Mouse (Mus musculus): ENCODE measurements around the gene Eng. TPM values are rescaled to one million over a fixed set of nuclear protein-coding genes. Genes with fewer than 3 reads are reported as not detected.

Gene Eng
- 17.8 and 24.0 TPM in 2 replicates for total RNA-seq (2017)

DNA sequence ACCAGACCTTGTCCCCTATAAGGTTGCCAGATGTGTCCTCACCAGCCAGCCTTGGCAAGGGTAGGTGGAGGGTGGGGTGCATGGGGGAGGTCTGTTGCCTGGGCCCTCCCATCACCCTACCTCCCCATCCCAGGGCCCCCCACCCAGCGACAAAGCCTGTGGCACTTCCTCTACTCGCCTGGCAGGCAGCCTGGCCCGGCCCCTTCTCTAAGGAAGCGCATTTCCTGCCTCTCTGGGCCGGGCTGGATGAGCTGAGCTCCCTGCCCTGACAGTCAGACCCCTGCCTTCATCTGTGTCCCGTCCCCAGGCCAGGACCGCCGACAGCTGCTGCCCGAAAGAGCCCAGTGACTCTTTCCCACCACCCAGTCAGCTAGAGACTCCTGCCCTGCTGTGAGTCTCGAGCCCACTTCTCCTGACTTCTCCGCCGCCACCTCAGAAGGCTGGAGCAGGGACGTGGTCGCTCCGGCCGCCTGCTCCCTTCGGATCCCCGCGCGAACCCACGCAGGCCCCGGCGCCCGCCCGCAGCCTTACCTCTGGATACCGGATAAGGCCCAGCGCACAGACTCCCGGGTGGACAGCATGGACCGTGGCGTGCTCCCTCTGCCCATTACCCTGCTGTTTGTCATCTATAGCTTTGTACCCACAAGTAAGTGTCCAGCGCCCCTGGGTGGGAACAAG lies at the start of gene Eng:
Eng (plus strand) TSS at position 217 of the 678 bp plus-strand sequence.
- peak; percentile 50 for ATAC-seq (replicated peaks; ENCODE audit: low read depth, poor library complexity, severe bottlenecking)

DNA sequence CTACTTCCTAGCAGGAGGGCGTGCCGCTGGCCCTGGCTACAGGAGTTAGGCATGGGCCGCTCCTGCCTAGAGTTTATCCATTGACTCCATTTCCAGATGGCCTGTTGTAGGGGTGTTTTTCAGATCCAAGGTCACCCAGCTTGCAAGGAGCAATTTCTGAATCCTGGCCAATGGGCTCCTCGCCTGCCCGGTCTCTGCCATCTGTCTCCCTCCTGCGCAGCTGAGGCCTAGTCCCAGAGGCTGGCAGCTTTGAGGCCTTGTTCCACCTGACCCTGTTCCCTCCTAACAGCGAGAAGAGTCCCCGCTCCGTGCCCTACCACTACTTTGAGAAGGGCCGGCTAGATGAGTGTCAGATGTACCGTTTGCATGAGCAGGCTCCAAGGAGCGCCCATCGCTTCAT lies 49.7 kb upstream of the Eng start:
- no peak for ATAC-seq (replicated peaks; ENCODE audit: low read depth, poor library complexity, severe bottlenecking)

DNA sequence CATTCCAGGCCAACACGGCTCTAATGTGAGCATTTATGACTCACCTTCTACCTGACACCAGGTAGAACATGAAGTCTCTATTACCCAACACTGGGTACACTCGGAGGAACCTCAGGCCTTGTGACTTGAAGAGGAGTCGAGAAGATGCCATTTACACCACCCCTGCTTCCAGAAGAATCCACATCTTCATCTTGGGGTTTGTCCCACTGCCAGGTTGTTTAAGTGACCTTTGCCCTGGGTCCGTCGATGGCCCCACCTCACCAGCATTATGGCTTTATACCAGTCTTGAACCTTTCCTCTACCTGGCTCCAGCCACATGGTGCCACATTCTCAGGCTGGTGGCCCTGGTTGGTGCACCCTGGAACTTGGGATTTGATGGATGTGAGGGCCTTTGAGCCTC lies 49.1 kb upstream of the Eng start:
- no peak for ATAC-seq (replicated peaks; ENCODE audit: low read depth, poor library complexity, severe bottlenecking)

DNA sequence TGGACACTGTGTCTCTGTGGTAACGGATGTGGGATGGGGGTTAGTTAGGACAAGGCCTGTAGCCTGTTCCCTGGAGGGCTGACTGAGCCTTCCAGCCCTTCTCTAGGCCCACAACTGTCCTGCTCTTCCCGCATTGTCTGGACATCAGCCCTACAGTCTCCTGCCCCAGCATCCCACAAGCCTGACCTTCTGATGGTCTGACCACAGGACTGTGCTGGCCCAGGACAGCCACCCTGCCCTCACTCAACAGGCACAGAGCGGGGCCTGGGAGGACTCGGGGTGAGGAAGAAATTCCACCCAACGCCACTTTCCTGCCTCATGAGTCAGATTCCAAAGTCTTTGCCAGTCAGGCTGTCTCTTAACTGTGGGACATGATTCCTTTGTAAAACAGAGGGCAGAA lies 48.7 kb upstream of the Eng start:
- ATAC-seq (replicated peaks; ENCODE audit: low read depth, poor library complexity, severe bottlenecking) = no peak

DNA sequence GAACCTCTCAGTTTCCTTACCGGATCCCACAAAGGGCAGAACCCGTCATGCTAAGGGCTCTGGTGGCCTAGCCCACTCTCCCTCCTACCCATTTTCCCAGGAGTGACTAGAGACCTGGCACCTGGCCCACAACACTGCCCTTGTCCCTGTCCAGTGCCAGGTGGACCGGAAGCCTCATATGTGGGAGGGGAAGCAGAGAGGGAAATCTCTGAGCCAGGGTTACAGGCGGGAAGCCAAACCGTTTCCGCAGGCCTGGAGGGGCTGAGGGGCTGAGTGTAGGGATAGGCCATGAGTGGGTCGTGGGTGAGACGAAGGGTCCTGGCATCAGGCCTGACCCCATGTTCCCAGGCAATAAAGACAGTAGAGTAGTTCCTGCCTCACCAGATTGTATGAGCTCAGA lies 47.9 kb upstream of the Eng start:
- ATAC-seq (replicated peaks; ENCODE audit: low read depth, poor library complexity, severe bottlenecking) = no peak

DNA sequence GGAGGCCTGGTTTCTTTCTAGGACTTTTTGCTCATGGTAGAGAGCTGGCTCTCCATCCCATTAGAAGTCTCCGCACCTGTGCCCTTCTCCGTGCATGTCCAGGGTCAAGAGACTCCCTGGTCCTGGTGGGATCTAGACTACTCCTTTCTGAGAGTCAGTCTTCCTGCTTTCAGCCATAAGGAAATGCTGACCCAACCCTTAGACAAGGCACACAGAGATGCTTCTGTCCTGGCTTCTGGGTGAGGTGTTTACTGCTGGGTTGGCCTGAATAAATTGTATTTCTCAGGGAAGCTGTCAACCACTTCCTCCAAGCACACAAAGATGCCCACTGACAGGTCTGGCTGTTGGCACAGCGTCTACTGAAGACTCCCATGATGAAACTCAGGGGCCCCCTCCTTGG lies 47.0 kb upstream of the Eng start, which contains the start of gene St6galnac6:
St6galnac6 (plus strand) TSS at position 301 of the 400 bp plus-strand sequence.
- no peak for ATAC-seq (replicated peaks; ENCODE audit: low read depth, poor library complexity, severe bottlenecking)

DNA sequence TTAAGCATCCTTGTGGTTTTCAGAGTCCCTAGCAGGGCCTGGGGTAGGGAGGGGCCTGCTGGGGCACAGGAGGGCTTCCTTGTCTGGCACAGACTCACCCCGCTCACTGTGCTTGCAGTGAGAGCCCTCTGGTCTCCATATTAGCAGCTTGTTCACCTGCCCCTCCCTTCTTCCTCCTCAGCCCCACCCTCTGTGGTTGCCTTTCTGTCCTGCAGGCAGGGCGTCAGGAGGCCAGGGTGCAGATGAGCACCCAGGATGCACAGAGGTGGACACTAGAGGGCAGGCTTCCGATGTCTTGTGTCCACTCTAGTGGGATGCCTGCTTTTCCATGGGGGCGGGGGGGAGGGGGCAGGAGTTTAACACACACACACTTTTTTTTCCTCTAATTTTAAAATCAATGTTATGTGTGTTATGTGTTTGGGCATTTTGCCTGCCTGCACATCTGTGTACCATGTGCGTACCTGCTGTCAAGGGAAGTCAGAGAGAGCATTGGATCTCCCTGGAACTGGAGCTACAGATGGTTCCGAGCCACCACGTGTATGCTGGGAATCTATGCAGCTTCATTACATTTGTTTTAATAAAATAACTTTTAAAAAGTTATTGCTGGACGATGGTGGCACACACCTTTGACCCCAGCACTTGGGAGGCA lies 44.9 kb upstream of the Eng start:
- peak; percentile 28; the same call in 1 of the 2 replicates for ATAC-seq (replicated peaks; ENCODE audit: low read depth, poor library complexity, severe bottlenecking)

DNA sequence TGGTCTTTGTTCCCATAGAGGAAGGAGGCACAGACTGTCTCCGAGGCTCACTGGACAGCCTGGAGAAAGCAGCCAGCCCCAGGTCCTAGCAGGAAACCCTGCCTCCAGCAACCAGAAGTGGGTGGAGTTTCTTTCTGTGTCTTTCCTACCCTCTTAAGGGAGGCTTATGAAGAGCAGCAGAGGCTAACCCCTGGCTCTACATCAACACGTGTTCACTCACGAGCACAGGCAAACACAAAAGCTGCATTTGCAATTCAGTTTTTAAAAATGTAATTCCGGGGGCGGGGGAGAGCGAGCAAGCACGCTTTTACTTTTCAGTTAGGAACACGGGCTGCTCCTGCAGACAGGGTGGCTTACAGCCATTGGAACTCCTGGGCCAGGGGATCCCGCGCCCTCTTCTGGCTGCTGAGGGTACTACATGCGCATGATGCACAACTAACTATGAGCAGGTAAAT lies 43.8 kb upstream of the Eng start:
- peak; percentile 67 for ATAC-seq (replicated peaks; ENCODE audit: low read depth, poor library complexity, severe bottlenecking)

DNA sequence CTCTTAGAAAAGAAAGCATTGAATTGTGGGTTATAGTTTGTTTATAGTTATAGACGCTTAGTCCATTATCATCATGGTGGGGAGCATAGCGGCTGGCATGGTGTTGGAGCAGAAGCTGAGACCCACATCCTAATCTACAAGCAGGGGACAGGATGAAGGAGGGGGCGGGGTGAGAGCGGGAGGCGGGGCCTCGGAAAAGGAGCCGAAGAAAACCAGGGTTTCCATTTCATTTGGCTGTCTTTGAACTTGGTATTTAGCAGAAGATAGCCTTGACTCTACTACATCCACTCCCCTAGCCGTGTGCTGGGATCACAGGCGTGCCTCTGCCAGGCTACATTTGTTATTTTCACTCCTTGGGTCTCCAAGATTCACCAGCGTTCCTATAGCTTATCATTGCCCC lies 41.8 kb upstream of the Eng start:
- ATAC-seq (replicated peaks; ENCODE audit: low read depth, poor library complexity, severe bottlenecking) = no peak

DNA sequence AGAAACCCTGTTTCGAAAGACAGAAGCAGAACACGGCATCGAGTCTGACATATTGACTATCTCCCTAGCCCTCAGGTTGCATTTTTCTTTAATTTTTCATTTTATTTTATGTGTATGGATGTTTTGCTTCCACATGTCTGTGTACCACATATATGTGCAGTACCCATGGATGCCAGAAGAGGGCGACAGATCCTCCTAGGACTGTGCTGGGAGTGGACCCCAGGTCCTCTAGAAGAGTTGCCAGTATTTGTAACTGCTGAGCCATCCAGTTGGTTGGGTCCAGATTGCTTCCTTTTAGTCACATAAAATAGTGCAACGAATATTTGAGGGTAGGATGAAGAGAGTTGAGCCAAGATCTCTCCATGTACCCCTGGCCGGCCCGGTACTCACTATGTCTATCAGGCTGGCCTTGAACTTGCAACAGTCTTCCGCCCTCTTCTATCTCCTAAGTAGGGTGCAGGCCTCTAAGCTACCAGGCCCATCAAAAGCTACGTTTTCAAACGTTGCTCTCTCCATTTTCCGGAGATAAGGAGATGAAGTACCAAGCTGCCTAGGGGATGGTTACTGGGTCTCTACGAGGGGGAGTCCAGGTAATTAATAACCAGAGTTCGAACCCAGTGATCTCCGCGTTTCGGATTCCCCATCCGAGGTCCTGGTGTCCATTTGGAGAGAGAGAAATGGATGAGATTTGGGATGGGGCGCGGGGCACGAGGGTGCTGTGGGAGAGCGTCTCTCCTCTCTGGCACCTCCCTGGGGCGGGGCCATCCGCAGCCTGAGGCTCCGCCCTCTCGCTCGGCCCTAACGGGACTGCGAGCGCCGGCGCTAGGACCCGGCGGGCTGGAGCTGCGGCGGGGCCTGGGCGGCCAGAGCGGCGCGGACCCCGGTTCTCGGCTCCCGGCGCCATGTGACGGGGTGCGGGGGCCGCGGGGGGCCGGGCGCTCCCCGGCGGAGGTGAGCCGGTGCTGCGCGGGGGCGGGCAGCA lies 39.9 kb upstream of the Eng start:
- peak; percentile 48 for ATAC-seq (replicated peaks; ENCODE audit: low read depth, poor library complexity, severe bottlenecking)

DNA sequence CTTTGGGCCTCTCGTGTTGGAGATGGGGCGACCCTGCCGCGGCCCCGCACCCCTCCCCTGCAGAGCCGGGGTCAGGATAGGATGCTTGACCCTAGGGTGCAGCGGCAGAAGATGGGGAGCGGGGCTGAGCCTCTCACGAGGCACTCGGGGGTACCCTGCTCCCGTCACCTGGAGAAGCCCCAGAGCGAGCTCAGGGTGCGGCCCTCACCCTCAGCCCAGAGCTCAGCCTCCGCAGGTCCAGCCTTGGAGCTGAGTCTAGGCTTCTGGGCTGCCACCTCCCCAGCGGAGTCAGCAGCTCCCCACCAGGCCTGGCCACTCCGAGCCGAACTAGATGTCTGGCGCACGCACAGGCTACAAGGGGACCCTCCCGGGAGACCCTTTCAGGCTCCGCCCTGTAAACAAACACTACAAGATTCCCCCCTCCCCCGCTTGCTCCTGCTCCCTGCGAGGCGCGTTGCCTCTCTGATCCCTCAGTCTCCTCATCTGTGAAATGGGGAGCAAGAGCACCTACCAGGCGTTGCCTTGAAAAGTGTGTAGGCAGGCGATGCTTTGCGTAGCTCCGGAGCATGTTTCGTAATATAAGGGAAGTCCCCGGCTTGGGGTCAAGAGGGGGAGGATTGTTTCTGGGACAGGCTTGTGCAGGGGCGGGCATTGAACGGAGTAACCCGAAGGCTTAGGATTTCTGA lies 39.0 kb upstream of the Eng start:
- ATAC-seq (replicated peaks; ENCODE audit: low read depth, poor library complexity, severe bottlenecking) = peak; percentile 19

DNA sequence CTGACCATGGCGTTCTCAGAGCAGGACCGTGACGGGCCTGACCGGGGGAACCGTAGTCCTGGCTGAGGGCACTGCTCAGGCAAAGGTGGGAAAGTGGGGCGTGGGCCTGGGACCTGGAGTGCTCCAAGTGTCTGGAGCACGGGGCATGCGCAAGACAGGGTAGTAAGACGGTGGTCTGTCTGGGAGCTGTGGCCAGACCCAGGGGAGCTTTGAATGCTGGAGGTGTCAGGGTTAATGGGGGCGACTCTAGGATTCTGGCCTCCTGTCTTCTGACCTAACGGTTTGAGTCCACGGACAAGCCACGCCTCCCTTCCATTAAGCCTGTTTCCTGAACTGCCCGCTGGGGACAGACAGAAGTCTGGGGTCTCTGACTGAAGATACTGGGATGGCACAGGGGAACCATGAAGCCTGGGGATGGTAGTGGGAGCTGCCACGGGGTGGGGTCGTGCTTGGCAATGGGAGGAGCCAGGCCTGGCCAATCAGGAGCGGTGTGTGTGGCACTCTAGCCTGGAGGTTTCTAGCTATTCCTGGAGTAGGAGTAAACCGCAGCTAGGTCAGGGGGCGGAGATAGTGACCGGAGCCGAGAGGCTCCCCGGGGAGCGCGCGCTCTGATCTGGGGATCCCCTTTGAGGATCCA lies 38.1 kb upstream of the Eng start:
- peak; percentile 72 for ATAC-seq (replicated peaks; ENCODE audit: low read depth, poor library complexity, severe bottlenecking)

DNA sequence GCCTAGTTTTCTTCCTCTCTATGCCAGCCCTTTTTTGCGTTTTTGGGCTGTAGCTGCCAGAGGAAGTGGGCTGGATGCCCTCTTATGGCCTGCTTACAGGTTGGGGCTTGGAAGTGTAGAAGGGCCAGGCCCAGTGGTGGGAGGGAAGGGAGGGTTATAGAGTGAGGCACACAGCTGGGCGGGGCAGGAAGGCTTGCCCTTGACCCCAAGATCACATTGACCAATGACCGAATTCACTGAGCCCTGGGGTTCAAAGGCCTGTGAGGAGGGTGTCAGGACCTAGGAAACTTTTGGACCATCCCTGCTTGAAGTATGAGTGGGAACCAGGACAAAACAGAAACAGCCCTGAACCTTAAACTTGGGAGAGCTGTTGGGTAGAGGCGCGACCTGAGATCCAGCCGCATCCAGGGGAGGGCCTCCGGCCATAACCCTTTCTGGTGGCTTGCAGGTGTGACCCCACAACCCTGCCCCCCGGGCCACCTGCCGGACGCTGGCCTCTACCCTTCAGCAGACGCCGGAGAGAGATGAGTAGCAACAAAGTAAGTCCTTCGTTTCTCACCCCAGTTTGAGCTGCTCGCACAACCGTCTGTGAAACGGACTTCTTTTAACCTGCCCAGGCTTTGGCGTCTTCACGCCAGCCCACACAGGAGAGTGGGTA lies 37.5 kb upstream of the Eng start:
- no peak; the same call in none of the 2 replicates for ATAC-seq (replicated peaks; ENCODE audit: low read depth, poor library complexity, severe bottlenecking)

DNA sequence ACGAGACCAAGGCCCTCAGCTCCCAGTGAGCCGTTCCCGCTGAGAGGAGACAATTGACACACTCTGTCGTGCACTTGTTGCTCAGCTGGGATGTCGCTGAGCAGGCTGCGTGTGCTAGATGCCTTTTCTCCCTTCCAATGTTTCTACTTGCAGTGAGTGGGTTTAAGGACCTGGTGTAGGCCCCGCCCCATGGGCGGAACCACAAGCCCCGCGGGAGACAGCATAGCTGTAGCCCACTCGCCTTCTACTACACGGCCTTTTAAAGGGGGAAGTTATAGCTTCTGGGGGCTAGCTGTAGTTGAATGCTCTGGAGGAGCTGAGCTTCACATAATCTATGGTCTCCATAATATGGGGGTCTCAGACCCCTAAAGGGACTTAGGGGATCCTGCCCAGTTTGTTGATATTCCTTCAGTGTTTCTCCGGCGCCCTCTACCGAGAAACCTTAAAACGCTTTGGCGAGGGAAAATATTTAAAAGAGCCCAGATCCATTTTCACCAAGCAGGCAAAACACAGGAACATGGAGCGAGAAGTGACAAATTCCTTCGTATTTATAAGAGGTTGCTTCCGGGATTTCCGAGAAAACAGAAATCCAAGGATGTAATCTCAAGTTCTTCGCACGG lies 35.7 kb upstream of the Eng start:
- no peak for ATAC-seq (replicated peaks; ENCODE audit: low read depth, poor library complexity, severe bottlenecking)

DNA sequence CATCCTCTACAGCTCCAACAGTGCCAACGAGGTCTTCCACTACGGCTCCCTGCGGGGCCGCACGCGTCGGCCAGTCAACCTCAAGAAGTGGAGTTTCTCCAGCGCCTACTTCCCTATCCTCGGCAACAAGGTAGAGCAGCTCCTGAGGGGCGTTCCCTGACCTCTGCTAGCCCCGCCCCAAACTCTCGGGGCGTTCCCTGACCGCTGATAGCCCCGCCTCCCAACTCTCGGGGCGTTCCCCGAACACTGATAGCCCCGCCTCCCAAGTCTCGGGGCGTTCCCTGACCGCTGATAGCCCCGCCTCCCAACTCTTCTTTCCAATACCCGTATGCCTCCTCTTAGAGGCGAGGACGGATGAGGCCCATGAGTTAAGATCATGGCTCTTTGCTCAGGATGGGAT lies 34.1 kb upstream of the Eng start:
- no peak for ATAC-seq (replicated peaks; ENCODE audit: low read depth, poor library complexity, severe bottlenecking)

DNA sequence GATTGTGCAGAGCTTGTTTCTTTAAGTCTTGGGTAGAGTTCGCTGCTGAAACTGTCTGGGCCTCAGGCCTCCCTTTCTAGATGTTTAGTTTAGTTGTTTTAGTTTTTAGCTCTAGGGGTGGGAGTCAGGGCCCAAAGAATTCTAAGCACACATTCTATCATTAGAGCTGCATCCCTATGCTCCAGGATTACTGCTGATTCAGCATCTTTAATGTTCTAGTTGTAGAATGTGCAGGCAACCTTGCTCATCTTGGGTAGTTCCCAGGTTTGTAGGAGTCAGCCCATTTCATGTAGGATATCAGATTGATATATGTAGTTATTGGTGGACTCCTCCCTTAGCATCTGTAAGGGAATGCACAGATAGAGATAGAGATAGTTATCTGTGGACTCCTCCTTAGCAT lies 29.3 kb upstream of the Eng start:
- ATAC-seq (replicated peaks; ENCODE audit: low read depth, poor library complexity, severe bottlenecking) = no peak

DNA sequence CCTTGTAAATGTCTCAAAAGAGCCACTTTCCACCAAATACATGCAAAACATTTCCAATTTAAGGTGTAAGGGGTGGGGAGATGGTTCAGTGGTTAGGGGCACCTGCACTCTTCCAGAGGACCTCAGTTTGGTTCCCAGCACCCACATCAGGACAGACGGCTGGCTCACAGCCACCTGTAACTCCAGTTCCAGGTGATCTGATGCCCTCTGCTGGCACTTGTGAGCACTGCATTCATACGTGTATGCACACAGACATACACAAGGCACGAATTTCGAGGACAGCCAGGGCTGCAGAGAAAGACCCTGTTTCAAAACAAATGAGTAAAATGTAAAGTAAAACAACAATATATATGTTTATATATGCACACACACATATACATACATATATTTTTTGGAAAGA lies 28.8 kb upstream of the Eng start:
- ATAC-seq (replicated peaks; ENCODE audit: low read depth, poor library complexity, severe bottlenecking) = no peak

DNA sequence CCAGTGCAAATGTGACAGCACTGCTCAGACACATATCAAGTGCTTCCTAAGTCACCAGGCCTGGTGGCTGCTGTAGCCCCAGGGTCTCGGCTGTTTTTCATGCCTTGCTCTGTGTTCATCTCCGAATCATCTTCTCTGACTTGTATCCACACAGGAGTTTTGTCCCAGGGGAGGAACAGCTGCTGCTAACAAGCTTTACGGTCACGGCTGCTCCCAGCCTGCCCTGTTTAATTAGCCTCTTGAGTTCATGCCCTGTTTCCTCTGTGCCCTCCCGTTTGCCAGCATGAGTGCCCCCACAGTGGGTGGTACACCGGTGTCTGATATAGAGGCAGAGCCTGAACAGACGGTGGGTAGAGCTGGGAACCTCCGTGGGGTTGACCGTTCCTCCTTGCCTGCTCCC lies 28.3 kb upstream of the Eng start:
- no peak for ATAC-seq (replicated peaks; ENCODE audit: low read depth, poor library complexity, severe bottlenecking)

All from common myeloid progenitor, adult 5-6 weeks (primary cell).